Comparison of ENCODE assay signal across 11 mouse cellular contexts in the genomic region with DNA sequence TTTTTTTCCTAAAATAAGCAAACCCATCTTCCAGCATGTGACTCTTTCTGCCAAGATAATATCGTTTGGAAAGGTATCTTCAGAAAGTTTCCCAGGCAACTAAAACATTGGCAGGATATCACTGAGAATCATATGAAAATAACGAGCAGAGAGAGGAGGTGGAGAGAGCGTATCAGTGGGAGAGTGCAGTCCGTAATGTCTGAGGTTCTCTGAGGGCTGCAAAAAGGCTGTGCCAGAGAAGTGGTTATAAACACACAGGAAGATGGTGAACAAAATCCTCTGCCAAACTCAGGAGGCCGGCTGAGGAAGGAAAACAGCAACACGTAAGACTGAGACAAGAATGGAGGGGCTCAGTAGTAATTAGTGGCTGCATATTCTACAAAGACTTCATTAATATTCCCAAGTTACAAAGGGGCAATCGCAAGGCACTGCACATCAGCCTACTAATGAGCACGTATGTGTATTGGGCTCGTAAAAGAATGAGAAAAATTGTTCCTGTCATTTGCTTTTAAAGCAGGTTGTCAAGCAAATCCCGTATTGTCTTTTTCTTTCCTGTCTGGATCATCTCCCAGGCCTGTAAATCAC. TPM values are rescaled to one million over a fixed set of nuclear protein-coding genes. Genes with fewer than 3 reads are reported as not detected.
A peak's percentile ranks its signal among the peaks of the same experiment; 100 is the strongest.
DNase-seq lines count a peak whose midpoint lies in the region; ATAC-seq and TF ChIP-seq lines count a peak whose summit lies in the region.
"Had no signal": no experiment of that assay in that cellular context is flagged by ENCODE, and none has a peak within 500 bp of the region (broad histone marks: within the 10 kb centered on the region; RNA-seq: fewer than 3 reads in every experiment).

No protein-coding gene starts in this region.

- 40% methylated on average over 10 of the region's 10 CpGs for WGBS in heart, adult 2 months
- 8% methylated on average over 10 of the region's 10 CpGs for WGBS in forebrain, embryonic 14.5 days

- peaks cover 2% of the 10 kb centered on the region for H3K4me1 ChIP-seq in heart, adult 2 months (ENCODE audit: control insufficient read depth, insufficient read depth, low read length)
- H3K4me1 ChIP-seq in forebrain, embryonic 14.5 days (ENCODE audit: control insufficient read depth, insufficient read depth, low read length): peaks cover 17% of the 10 kb centered on the region
- H3K4me1 ChIP-seq: liver, embryonic 13.5 days had no signal

- H3K9ac ChIP-seq in heart, adult 2 months (ENCODE audit: low read depth, low read length): no peak overlapping the region
- H3K9ac ChIP-seq in forebrain, embryonic 14.5 days (ENCODE audit: low read length): no peak overlapping the region
- H3K9ac ChIP-seq: liver, embryonic 13.5 days had no signal

- no peak for TF ChIP-seq POLR2A in heart, adult 2 months (IDR thresholded peaks at IDR 0.05; ENCODE audit: insufficient read depth, low read depth, low read length)

- no peaks in the 10 kb centered on the region for H3K27me3 ChIP-seq in heart, adult 2 months (ENCODE audit: control insufficient read depth, insufficient read depth, low read length)
- no peaks in the 10 kb centered on the region for H3K27me3 ChIP-seq in forebrain, embryonic 14.5 days (replicated peaks; ENCODE audit: control insufficient read depth, insufficient read depth, low read length)
- H3K27me3 ChIP-seq: liver, embryonic 13.5 days had no signal

- H3K9me3 ChIP-seq in forebrain, embryonic 14.5 days (replicated peaks; ENCODE audit: control insufficient read depth, low read length): no peaks in the 10 kb centered on the region
- H3K9me3 ChIP-seq: liver, embryonic 13.5 days had no signal

- no peak overlapping the region; the same call in 1 of the 2 replicates for H3K4me3 ChIP-seq in heart, adult 2 months
- H3K4me3 ChIP-seq in layer of hippocampus, adult 2 months: peak overlapping the region; percentile 28; the same call in 1 of the 2 replicates
- no peak overlapping the region for H3K4me3 ChIP-seq in forebrain, embryonic 14.5 days (ENCODE audit: low read depth, low read length)
- H3K4me3 ChIP-seq: liver, embryonic 13.5 days had no signal

- H3K27ac ChIP-seq in heart, adult 2 months: peak overlapping the region; percentile 31; the same call in 1 of the 2 replicates
- H3K27ac ChIP-seq in layer of hippocampus, adult 2 months: peak overlapping the region; percentile 12; the same call in 1 of the 2 replicates
- peak overlapping the region; percentile 65; the same call in 1 of the 2 replicates for H3K27ac ChIP-seq in forebrain, embryonic 14.5 days (ENCODE audit: low read depth, low read length)
- H3K27ac ChIP-seq: liver, embryonic 13.5 days had no signal

- no peak for TF ChIP-seq EP300 in heart, adult 2 months (IDR thresholded peaks at IDR 0.05; ENCODE audit: insufficient read depth, low read depth, low read length)

- H3K36me3 ChIP-seq in heart, adult 2 months (ENCODE audit: control insufficient read depth, insufficient read depth, low read length): no peaks in the 10 kb centered on the region
- no peaks in the 10 kb centered on the region for H3K36me3 ChIP-seq in forebrain, embryonic 14.5 days (ENCODE audit: control insufficient read depth, insufficient read depth, low read length)
- H3K36me3 ChIP-seq: liver, embryonic 13.5 days had no signal

- DNase-seq in heart, adult 2 months: no peak
- no peak for DNase-seq in heart, postnatal 14 days
- no peak for DNase-seq in layer of hippocampus, adult 2 months (ENCODE audit: low spot score in 2 of 2)
- no peak for DNase-seq in layer of hippocampus, postnatal 36 days
- DNase-seq in forebrain, embryonic 14.5 days (ENCODE audit: low spot score): peak; percentile 73
- DNase-seq in retina, embryonic 14.5 days (ENCODE audit: low spot score): peak; percentile 43
- DNase-seq in ovary, postnatal 36 days (ENCODE audit: low spot score): no peak
- no peak for DNase-seq in embryo, embryonic 11 days
- DNase-seq: cerebellum, adult 9-11 months; layer of hippocampus, adult 9-11 months; liver, embryonic 13.5 days had no signal

- peak overlapping the region; percentile 27 for H3K4me2 ChIP-seq in forebrain, embryonic 14.5 days (ENCODE audit: low read length)
- H3K4me2 ChIP-seq: liver, embryonic 13.5 days had no signal

- intact Hi-C loops in heart, adult 2 months (cut with DNase I): no loop called here
- intact Hi-C loops in heart, postnatal 14 days (cut with DNase I): no loop called here

- H3K79me2 ChIP-seq in heart, adult 2 months (replicated peaks; ENCODE audit: control insufficient read depth, insufficient read depth, low read length): no peaks in the 10 kb centered on the region

- TF ChIP-seq CTCF in heart, adult 2 months (IDR thresholded peaks at IDR 0.05): no peak
- TF ChIP-seq CTCF in layer of hippocampus, adult 2 months (conservative IDR thresholded peaks at IDR 0.05): no peak

- peak; percentile 92 for ATAC-seq in forebrain, embryonic 14.5 days

RNA-seq across cellular contexts. Expression of gene Cers6, which starts 54.8 kb away (rescaled TPM):
- 1 to 10 TPM; 8.7 to 9.6 TPM for total RNA-seq in heart, adult 2 months (2021)
- 2.1 and 3.5 TPM in 2 replicates for polyA plus RNA-seq in heart, adult 2 months (2012; rRNA removed)
- total RNA-seq in heart, postnatal 14 days (2021): 10 to 100 TPM; 14.1 to 14.7 TPM
- total RNA-seq in layer of hippocampus, adult 2 months (2021): 10 to 100 TPM; 92.2 to 97.2 TPM
- 100 to 1,000 TPM in 1 of 2 experiments, 10 to 100 TPM in 1; 96.5 to 109 TPM for total RNA-seq in layer of hippocampus, postnatal 36 days (2021)
- 57.3 and 76.2 TPM in 2 replicates for polyA plus RNA-seq in forebrain, embryonic 14.5 days (2014; fragmentation: Nextera tagmentation; extraction: Ambion mirVana)

Comparison
In these comparisons a context has a peak if more than half of its experiments do, and no peak if none do; other contexts are left out.
1. DNase-seq: peak in forebrain, embryonic 14.5 days (single experiment) and retina, embryonic 14.5 days (single experiment); none in heart, adult 2 months (0 of 2), heart, postnatal 14 days (0 of 2), layer of hippocampus, adult 2 months (0 of 2), layer of hippocampus, postnatal 36 days (0 of 2), ovary, postnatal 36 days (single experiment) and embryo, embryonic 11 days (single experiment).
2. H3K27ac ChIP-seq: peak in every context shown above with its lines; median percentile 65 in forebrain, embryonic 14.5 days; 31 in heart, adult 2 months; 12 in layer of hippocampus, adult 2 months.
3. RNA of gene Cers6, which starts 54.8 kb away (total RNA-seq): 96.5 to 109 TPM in layer of hippocampus, postnatal 36 days and 92.2 to 97.2 TPM in layer of hippocampus, adult 2 months; 14.1 to 14.7 TPM in heart, postnatal 14 days and 8.7 to 9.6 TPM in heart, adult 2 months; every median in the first group is over 4 times any median in the second.